Mouse (Mus musculus): ENCODE results near the gene Pwwp2b. TPM values are rescaled to one million over a fixed set of nuclear protein-coding genes. Genes with fewer than 3 reads are reported as not detected.
A peak's percentile ranks its signal among the peaks of the same experiment; 100 is the strongest.

Gene Pwwp2b
- total RNA-seq, 2 experiments from 2014 or later: 8.1 to 9.8 TPM

DNA sequence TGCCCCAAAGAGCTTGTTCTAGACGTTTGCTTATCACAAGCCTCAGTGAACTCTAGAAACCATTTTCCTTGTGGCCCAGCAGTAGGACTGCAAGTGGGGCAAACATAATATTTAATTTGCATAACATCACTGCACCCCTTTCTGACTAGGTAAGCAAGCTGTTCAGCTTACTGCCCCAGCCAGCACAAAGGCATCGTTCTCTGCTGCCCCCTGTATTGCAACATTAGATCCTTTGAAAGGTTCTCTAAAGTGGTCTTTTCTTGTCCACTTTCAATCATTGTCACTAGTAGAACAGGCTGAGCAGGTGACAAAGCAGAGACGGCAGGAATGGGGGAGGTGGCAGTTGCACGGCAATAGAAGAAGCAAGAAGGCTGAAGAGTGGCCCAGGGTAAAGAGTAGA, 45.1 kb downstream of the Pwwp2b start:
- no peak for DNase-seq
- intact Hi-C loops (cut with DNase I): no loop called here

DNA sequence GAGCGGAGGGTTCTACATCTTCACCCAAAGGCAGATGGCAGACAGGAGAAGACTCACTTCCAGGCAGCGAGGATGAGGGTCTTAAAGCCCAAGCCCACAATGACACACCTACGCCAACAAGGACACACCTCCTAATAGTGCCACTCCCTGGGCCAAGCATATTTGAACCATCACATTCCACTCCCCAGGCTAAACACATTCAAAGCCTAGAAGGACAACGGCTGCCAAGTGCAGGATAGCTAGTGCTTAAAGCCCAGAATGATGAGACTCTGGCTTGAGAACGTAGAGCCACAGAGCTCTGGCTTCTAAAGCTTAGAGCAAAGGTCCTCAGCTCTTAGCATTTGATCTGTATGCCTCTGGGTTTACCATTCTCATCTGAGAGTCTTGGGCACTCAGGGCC, 45.8 kb downstream of the Pwwp2b start:
- intact Hi-C loops (cut with DNase I): no loop called here
- no peak for DNase-seq

DNA sequence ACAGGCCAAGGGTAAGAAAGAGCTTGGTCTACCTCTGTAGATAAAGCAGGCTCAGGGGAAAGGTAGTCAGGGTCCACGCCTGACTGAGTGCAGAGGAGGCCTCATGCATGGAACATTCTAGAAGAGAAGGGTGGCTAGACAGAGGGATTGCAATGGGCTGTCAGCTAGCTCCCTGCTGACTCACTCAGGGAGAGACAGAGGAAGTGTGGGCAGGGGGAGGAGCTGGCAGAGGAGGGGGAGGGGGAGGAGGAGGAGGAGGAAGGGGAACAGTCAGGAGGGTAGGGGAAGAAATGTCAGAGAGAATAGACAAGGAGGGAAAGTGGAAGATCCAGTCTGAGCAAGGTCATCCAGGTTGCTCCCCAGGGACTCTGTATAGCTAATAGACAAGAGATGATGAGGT, 47.4 kb downstream of the Pwwp2b start:
- no peak for DNase-seq
- intact Hi-C loops (cut with DNase I): loop anchor here (5.0 kb wide), 1 partner anchor 173 kb away; no protein-coding TSS in a partner anchor

DNA sequence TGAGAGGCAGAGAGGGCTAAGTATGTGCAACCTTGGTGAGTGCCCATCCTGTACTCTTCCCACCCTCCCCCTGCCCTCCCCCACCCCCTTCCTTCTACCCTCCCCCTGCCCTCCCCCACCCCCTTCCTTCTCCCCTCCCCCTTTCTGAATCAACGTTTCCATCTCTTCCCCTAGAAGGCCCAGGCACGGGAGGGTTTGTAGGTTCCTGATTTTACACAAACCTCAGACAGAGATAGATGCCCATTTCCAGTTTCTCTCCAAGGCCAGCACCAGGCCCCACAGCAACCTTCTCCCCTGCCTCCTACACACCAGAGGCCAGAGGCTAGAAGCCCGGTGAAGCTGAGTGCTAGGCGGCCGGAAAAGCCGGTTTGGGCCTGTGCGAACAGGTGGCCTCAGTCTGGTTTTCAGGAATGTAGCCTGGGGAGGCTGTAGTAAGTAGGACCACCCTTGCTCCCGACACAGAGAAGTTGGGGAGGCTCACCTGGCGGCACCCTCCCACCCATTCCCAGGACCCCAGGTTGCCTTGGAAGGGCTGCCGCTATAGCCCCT, 48.3 kb downstream of the Pwwp2b start:
- no peak for DNase-seq
- intact Hi-C loops (cut with DNase I): loop anchor here (5.0 kb wide), 1 partner anchor 174 kb away; no protein-coding TSS in a partner anchor

DNA sequence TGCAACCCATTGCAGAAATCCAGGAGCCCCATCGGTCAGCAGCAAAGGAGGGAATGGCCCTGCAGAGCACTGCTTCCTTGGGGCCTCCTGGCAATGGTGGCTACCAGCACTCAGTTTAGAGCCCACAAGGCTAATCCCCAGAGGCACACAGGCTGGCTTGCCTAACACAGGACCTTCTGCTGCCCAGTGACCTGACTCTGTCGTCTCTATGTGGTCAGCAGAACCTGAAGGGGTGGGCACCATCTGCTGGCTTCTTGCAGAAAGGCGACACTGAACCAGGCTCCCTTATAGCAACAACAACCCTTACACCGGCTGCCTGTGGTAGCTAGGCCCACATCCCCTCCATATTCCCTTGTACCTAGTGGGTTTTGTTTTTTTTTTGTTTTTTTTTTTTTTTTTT, 50.2 kb downstream of the Pwwp2b start:
- intact Hi-C loops (cut with DNase I): loop anchor here (5.0 kb wide), 1 partner anchor 176 kb away; no protein-coding TSS in a partner anchor
- peak; percentile 39 to 45 for DNase-seq

GRCm38 (mm10) chr7:139299424-139299823, 51.1 kb downstream of the Pwwp2b start:
- intact Hi-C loops (cut with DNase I): loop anchor here (1.0 to 5.0 kb wide), 3 partner anchors 66 to 177 kb away; no protein-coding TSS in a partner anchor

GRCm38 (mm10) chr7:139300423-139300822, 52.1 kb downstream of the Pwwp2b start:
- intact Hi-C loops (cut with DNase I): loop anchor here (5.0 kb wide), 1 partner anchor 282 kb away; the partner anchor contains the start of gene Nkx6-2

More at GRCm38 (mm10) chr7:139299424-139299823, 51.1 kb downstream of the Pwwp2b start:
- DNase-seq: peak; percentile 88 to 95

DNA sequence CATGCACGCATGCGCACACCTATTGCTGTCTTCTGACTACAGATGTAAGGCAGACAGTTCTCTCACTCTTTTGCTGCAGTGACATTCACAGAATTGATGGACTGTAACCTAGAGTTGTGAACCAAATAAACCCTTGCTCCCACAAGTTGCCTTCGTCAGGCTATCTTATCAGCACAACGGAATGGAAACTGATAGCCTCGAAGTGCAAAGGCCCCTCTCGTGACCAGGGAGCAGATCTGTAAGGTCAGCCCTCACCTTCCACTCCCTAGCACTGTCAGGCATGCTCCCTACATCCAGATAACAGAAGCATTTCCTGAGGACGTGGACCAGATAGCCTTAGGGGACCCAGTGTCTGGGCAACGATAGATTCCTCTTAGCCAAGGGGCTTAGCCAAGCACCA, 53.2 kb downstream of the Pwwp2b start:
- DNase-seq: no peak
- intact Hi-C loops (cut with DNase I): loop anchor here (5.0 kb wide), 1 partner anchor 281 kb away; the partner anchor contains the start of gene Nkx6-2

More at GRCm38 (mm10) chr7:139300423-139300822, 52.1 kb downstream of the Pwwp2b start:
- DNase-seq: peak in 1 of 2 experiments; percentile 32

- peak; percentile 39 to 46 for DNase-seq
- intact Hi-C loops (cut with DNase I): loop anchor here (5.0 kb wide), 1 partner anchor 280 kb away; the partner anchor contains the start of gene Nkx6-2
These were observed 54.0 kb downstream of the Pwwp2b start for GRCm38 (mm10) chr7:139302314-139302713.

- intact Hi-C loops (cut with DNase I): loop anchor here (1.0 to 5.0 kb wide), 3 partner anchors 86 to 279 kb away; partner anchors contain the start of genes Inpp5a and Nkx6-2
These were observed 55.2 kb downstream of the Pwwp2b start for GRCm38 (mm10) chr7:139303280-139304011.

GRCm38 (mm10) chr7:139304322-139304721, 56.0 kb downstream of the Pwwp2b start:
- DNase-seq: peak; percentile 48 to 53
- intact Hi-C loops (cut with DNase I): loop anchor here (1.0 to 5.0 kb wide), 2 partner anchors 169 to 278 kb away; partner anchors contain the start of gene Nkx6-2

More at GRCm38 (mm10) chr7:139303280-139304011, 55.2 kb downstream of the Pwwp2b start:
- DNase-seq: peak; percentile 93 to 95

DNA sequence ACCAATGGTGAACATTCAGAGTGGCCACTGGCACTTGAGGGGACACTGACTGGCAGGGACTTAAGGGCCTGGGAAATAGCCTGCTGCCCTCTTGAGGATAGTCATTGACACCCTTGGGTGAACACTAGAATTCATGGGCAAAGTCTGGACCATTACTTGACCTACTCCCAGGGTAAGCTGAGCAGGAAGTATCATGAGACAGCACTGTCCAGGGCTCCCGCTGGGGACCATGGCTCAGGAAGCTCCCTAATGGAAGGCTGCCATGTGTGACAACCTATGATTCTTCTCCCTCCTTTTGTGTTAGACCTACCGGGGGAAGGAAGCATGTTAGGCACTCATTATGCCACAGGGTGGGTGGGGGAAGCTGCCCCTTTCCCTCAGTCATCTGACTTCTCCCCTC, 58.8 kb downstream of the Pwwp2b start:
- no peak for DNase-seq
- intact Hi-C loops (cut with DNase I): no loop called here

DNA sequence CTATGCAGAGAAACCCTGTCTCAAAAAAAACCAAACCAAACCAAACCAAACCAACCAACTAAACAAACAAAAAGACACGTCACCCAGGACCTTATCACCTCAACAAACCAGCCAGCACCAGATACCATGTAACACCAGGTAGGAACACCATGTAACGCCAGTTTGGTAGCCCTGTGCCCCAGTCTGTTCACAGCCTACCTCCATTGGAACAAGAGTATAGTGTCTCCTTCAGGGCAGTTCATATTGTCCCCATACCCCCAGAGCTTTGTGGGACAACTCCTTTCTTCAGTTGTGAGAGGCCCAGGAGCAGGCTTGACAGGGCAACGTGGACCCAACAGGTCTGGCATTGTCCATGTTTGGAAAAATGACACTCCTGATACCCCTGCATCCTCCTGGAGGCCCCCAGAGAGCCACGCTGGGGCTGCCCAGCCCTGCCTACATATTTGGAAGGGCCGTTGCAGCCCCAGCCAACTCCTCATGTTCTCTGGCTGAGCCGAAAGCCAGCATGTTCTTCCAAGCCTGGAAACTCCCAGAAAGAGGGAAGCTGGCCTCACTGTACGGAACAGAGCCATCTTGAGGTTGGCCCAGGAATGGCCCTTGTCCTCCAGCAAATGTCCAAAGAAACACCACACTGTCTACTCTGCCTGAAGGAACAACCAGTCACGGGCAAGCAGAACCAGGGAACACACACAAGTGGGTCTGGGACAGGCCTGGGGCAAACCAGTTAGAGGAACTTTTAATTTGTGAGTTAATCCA, 60.0 kb downstream of the Pwwp2b start:
- intact Hi-C loops (cut with DNase I): loop anchor here (2.0 kb wide), 1 partner anchor 56 kb away; no protein-coding TSS in a partner anchor
- DNase-seq: peak; percentile 86 to 89

DNA sequence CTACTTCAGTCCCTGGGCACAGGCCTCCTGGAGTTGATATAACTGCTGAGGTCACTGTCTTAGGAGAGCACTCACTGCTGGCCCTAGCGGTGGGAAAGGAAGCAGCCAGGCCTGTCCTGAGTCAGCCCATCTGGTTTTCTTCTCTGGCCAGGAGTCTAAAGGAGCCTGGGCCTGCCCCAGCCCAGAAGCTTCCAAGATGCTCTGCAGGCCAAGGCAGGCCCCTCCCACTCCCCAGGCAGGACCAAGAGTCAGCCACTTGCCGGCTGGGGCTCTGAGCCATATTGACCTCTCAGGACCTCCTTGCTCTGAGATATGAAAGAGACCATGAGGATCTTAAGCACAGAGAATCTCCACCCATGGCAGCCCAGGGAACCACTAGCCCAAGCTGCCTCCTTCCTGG, 60.8 kb downstream of the Pwwp2b start:
- DNase-seq: peak; percentile 85 to 89
- intact Hi-C loops (cut with DNase I): loop anchor here (2.0 kb wide), 1 partner anchor 56 kb away; no protein-coding TSS in a partner anchor

DNA sequence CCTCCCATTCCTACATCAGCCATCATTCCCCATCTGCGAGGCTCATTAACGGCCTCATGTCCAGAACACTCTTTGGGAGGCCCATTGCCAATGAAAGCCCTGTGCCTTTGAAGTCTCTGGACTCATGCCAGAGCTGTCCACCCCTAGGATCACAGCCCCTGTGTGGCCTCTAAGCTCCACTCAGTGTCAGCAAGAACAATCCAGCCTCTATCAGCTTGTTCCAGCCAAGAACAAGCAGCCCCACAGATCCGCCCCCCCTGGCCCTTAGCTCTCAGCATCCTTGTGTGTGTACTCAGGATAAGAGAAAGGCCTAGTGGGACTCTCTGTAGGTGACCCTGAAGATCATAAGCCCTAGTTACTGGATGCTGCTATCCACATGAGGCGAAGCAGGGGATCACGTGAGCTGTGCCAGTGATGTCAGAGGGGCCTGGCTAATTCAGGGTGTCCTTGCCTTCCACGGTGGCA, 62.2 kb downstream of the Pwwp2b start:
- DNase-seq: peak; percentile 57 to 63
- intact Hi-C loops (cut with DNase I): no loop called here

GRCm38 (mm10) chr7:139312686-139313085, 64.4 kb downstream of the Pwwp2b start:
- intact Hi-C loops (cut with DNase I): no loop called here
- no peak for DNase-seq

- intact Hi-C loops (cut with DNase I): no loop called here
- no peak for DNase-seq
These were observed 65.1 kb downstream of the Pwwp2b start for GRCm38 (mm10) chr7:139313413-139313812.

- DNase-seq: no peak
- intact Hi-C loops (cut with DNase I): no loop called here
These were observed 66.4 kb downstream of the Pwwp2b start for GRCm38 (mm10) chr7:139314716-139315115.

DNA sequence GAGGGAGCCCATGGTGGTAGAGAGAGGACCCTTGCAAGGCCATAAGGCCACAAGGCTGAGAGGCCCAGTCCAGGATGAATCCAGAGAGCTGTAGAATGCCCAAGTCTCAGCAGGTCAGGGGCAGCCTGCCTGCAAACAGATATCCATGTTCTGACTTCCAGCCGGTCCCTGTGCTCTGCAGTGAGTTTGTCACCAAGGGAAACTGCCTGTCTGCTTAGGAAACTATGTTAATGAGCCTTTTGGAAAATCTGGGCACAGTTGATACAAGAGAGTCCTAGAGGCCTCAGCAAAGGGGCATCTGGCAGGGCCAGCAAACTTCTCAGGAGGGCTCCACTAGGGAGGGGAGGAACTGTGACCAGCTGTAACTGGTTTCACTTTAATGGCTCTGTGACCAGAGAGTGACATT, 70.7 kb downstream of the Pwwp2b start:
- peak; percentile 75 to 79 for DNase-seq
- intact Hi-C loops (cut with DNase I): no loop called here
